Mouse (Mus musculus): ENCODE measurements at regions not wholly inside any gene's neighbourhood (a gene's known extent, or its start where the extent isn't known, plus 50 kb on each side); places are given as distances from the start of the nearest gene placed in this dataset.

- TF ChIP-seq SMC3 (IDR thresholded peaks at IDR 0.05; ENCODE audit: low read depth, low read length) (no peak), NRF1 (IDR thresholded peaks at IDR 0.05; ENCODE audit: insufficient read depth, low read depth, low read length, poor library complexity, severe bottlenecking) (no peak), POLR2AphosphoS5 (IDR thresholded peaks at IDR 0.05; ENCODE audit: borderline replicate concordance, low read depth, low read length) (no peak), CTCF (IDR thresholded peaks at IDR 0.05 in 2 of 3, conservative IDR thresholded peaks at IDR 0.05 in 1 of 3; ENCODE audit: control insufficient read depth in 1 of 3, insufficient read depth in 1 of 3, low read depth in 2 of 3, low read length in 3 of 3, poor library complexity in 1 of 3, severe bottlenecking in 1 of 3) (no peak), TAL1 (IDR thresholded peaks at IDR 0.05; ENCODE audit: low read length) (no peak), MEF2A (IDR thresholded peaks at IDR 0.05; ENCODE audit: extremely low read depth, insufficient replicate concordance, low read depth, low read length, poor library complexity, severe bottlenecking) (no peak), NELFE (IDR thresholded peaks at IDR 0.05; ENCODE audit: low read depth, low read length) (no peak), ZMIZ1 (IDR thresholded peaks at IDR 0.05; ENCODE audit: low read depth, low read length) (no peak), RCOR1 (IDR thresholded peaks at IDR 0.05; ENCODE audit: low read depth, low read length) (no peak), ELF1 (IDR thresholded peaks at IDR 0.05; ENCODE audit: low read depth, low read length) (no peak), GABPA (IDR thresholded peaks at IDR 0.05; ENCODE audit: low read depth, low read length) (no peak), E2F4 (IDR thresholded peaks at IDR 0.05; ENCODE audit: borderline replicate concordance, low read depth, low read length) (no peak), MAZ (IDR thresholded peaks at IDR 0.05; ENCODE audit: low read depth, low read length) (no peak), SIN3A (IDR thresholded peaks at IDR 0.05; ENCODE audit: low read length) (no peak), EP300 (IDR thresholded peaks at IDR 0.05; ENCODE audit: low read depth in 1 of 2, low read length in 2 of 2) (no peak), ZC3H11A (IDR thresholded peaks at IDR 0.05; ENCODE audit: low read depth, low read length) (no peak), BHLHE40 (IDR thresholded peaks at IDR 0.05; ENCODE audit: borderline replicate concordance, low read depth, low read length) (no peak), CHD2 (IDR thresholded peaks at IDR 0.05; ENCODE audit: low read length) (no peak), ZKSCAN1 (IDR thresholded peaks at IDR 0.05; ENCODE audit: low read depth, low read length) (no peak), TCF12 (IDR thresholded peaks at IDR 0.05; ENCODE audit: low read depth, low read length) (no peak)
- Histone ChIP-seq H3K4me3 (ENCODE audit: control insufficient read depth in 1 of 2, insufficient read depth in 1 of 2, low read depth in 2 of 2, low read length in 2 of 2) (no peak overlapping the region), H3K9ac (ENCODE audit: control insufficient read depth, low read depth, low read length, poor library complexity, severe bottlenecking) (no peak overlapping the region), H3K36me3 (ENCODE audit: control insufficient read depth in 1 of 2, insufficient read depth in 2 of 2, low read length in 2 of 2) (no peaks in the 10 kb centered on the region), H3K27me3 (ENCODE audit: control insufficient read depth in 1 of 2, insufficient read depth in 2 of 2, low read length in 2 of 2) (no peaks in the 10 kb centered on the region), H3K4me1 (ENCODE audit: control insufficient read depth in 1 of 2, insufficient read depth in 2 of 2, low read length in 2 of 2) (no peaks in the 10 kb centered on the region), H3K9me3 (replicated peaks; ENCODE audit: insufficient read depth, low read length) (no peaks in the 10 kb centered on the region), H3K27ac (ENCODE audit: control insufficient read depth, low read depth, low read length) (no peak overlapping the region), H3K79me2 (ENCODE audit: control insufficient read depth, insufficient read depth, low read length, poor library complexity) (no peaks in the 10 kb centered on the region)
- no peak for DNase-seq (ENCODE audit: low read depth, low spot score)
These were observed 376.1 kb upstream of the Igfbp7 start for GRCm38 (mm10) chr5:77783953-77784352.

DNA sequence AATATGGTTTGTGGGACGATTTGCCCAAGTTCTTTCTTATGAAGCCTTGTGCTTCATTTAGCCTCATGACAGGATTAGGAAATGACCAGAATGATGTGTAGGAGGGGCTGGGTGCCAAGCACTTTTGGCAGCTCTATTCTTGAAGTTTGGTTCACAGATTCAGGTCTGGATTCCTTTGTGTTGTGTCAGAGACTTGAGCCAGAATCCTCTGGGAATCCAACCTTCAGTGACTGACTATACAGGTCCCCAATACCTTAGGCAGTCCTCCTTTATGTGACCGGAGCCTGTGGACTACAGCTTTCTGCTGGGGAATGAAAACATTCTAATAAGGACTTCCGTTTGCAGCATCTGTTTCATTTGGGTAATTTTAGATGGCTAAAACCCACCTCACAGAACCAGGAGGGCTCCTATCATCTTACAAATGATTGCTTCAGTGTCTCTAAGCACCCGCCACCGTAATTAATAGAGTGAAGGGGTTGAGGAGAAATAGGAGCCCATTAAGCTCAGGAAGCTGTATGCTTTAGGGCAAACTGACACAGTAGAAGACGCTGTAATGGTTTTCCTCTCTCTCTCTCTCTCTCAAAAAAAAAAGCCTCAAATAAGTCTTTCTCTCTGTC is 354.7 kb upstream of the Igfbp7 start:
- H3K9ac ChIP-seq (ENCODE audit: control insufficient read depth, low read depth, low read length, poor library complexity, severe bottlenecking) = no peak overlapping the region
- no peaks in the 10 kb centered on the region for H3K9me3 ChIP-seq (replicated peaks; ENCODE audit: insufficient read depth, low read length)
- no peak for DNase-seq (ENCODE audit: low read depth, low spot score)
- no peaks in the 10 kb centered on the region for H3K27me3 ChIP-seq (ENCODE audit: control insufficient read depth in 1 of 2, insufficient read depth in 2 of 2, low read length in 2 of 2)
- TF ChIP-seq GABPA (IDR thresholded peaks at IDR 0.05; ENCODE audit: low read depth, low read length) (no peak), HCFC1 (IDR thresholded peaks at IDR 0.05; ENCODE audit: low read depth, low read length) (no peak), TAL1 (IDR thresholded peaks at IDR 0.05; ENCODE audit: low read length) (no peak), MYB (IDR thresholded peaks at IDR 0.05; ENCODE audit: low read depth, low read length) (no peak), NELFE (IDR thresholded peaks at IDR 0.05; ENCODE audit: low read depth, low read length) (no peak), MAX (IDR thresholded peaks at IDR 0.05; ENCODE audit: low read length) (no peak), POLR2A (IDR thresholded peaks at IDR 0.05; ENCODE audit: control insufficient read depth in 1 of 2, insufficient read depth in 1 of 2, low read depth in 1 of 2, low read length in 2 of 2, poor library complexity in 1 of 2) (no peak), POLR2AphosphoS2 (IDR thresholded peaks at IDR 0.05; ENCODE audit: low read length) (no peak), TBP (IDR thresholded peaks at IDR 0.05; ENCODE audit: low read depth, low read length) (no peak), ZKSCAN1 (IDR thresholded peaks at IDR 0.05; ENCODE audit: low read depth, low read length) (no peak), POLR2AphosphoS5 (IDR thresholded peaks at IDR 0.05; ENCODE audit: borderline replicate concordance, low read depth, low read length) (no peak), UBTF (IDR thresholded peaks at IDR 0.05; ENCODE audit: borderline replicate concordance, insufficient read depth, low read depth, low read length) (no peak), JUND (IDR thresholded peaks at IDR 0.05; ENCODE audit: low read depth, low read length) (no peak), GATA1 (IDR thresholded peaks at IDR 0.05; ENCODE audit: low read depth, low read length) (no peak), TCF12 (IDR thresholded peaks at IDR 0.05; ENCODE audit: low read depth, low read length) (no peak), E2F4 (IDR thresholded peaks at IDR 0.05; ENCODE audit: borderline replicate concordance, low read depth, low read length) (no peak), MXI1 (IDR thresholded peaks at IDR 0.05; ENCODE audit: low read depth, low read length) (no peak)
- no peaks in the 10 kb centered on the region for H3K79me2 ChIP-seq (ENCODE audit: control insufficient read depth, insufficient read depth, low read length, poor library complexity)
- H3K36me3 ChIP-seq (ENCODE audit: control insufficient read depth in 1 of 2, insufficient read depth in 2 of 2, low read length in 2 of 2) = no peaks in the 10 kb centered on the region
- H3K4me1 ChIP-seq (ENCODE audit: control insufficient read depth in 1 of 2, insufficient read depth in 2 of 2, low read length in 2 of 2) = no peaks in the 10 kb centered on the region
- no peak overlapping the region for H3K27ac ChIP-seq (ENCODE audit: control insufficient read depth, low read depth, low read length)
- no peak overlapping the region for H3K4me3 ChIP-seq (ENCODE audit: control insufficient read depth in 1 of 2, insufficient read depth in 1 of 2, low read depth in 2 of 2, low read length in 2 of 2)

All from MEL (cell line).